ENCODE assay signal across 10 mouse cellular contexts in genomic region chr11:102294416-102294815, GRCm38 (mm10). TPM values are rescaled to one million over a fixed set of nuclear protein-coding genes. Genes with fewer than 3 reads are reported as not detected.
DNase-seq lines count a peak whose midpoint lies in the region; ATAC-seq and TF ChIP-seq lines count a peak whose summit lies in the region.
"Had no signal": no experiment of that assay in that cellular context is flagged by ENCODE, and none has a peak within 500 bp of the region (broad histone marks: within the 10 kb centered on the region; RNA-seq: fewer than 3 reads in every experiment).

No protein-coding gene starts in this region.

- no peak for TF ChIP-seq CTCF in gastrocnemius, adult 2 months (IDR thresholded peaks at IDR 0.05)
- TF ChIP-seq CTCF in C2C12 (IDR thresholded peaks at IDR 0.05; ENCODE audit: control insufficient read depth, insufficient read depth, insufficient read length): no peak
- TF ChIP-seq CTCF in forebrain, postnatal 0 days (IDR thresholded peaks at IDR 0.05; ENCODE audit: low read depth): no peak

- DNase-seq in gastrocnemius, adult 2 months: no peak
- DNase-seq in gastrocnemius, postnatal 14 days: no peak
- DNase-seq in forebrain, postnatal 0 days: no peak
- DNase-seq in embryo, embryonic 11 days: no peak
- DNase-seq in T-cell, adult 2 months (ENCODE audit: low spot score): no peak
- DNase-seq: lung, adult 18-20 months had no signal

- no peaks in the 10 kb centered on the region for H3K27me3 ChIP-seq in C2C12 (ENCODE audit: control insufficient read depth, insufficient read depth, insufficient read length)
- H3K27me3 ChIP-seq in forebrain, postnatal 0 days (ENCODE audit: insufficient read depth, low read length): no peaks in the 10 kb centered on the region
- H3K27me3 ChIP-seq in limb, embryonic 15.5 days: no peaks in the 10 kb centered on the region

- no peak overlapping the region for H3K4me3 ChIP-seq in gastrocnemius, adult 2 months
- no peak overlapping the region for H3K4me3 ChIP-seq in C2C12 (ENCODE audit: insufficient read depth, poor library complexity, severe bottlenecking)
- peak overlapping the region; percentile 90 for H3K4me3 ChIP-seq in forebrain, postnatal 0 days (ENCODE audit: low read depth, low read length)
- H3K4me3 ChIP-seq in limb, embryonic 15.5 days: peak overlapping the region; percentile 83

- H3K27ac ChIP-seq in gastrocnemius, adult 2 months: peak overlapping the region; percentile 98; the same call in 1 of the 2 replicates
- peak overlapping the region; percentile 97; the same call in 1 of the 2 replicates for H3K27ac ChIP-seq in forebrain, postnatal 0 days (ENCODE audit: low read depth, low read length)
- H3K27ac ChIP-seq in limb, embryonic 15.5 days: peak overlapping the region; percentile 99

- peak overlapping the region; percentile 86 for H3K4me2 ChIP-seq in forebrain, postnatal 0 days (ENCODE audit: low read depth)
- peak overlapping the region; percentile 87 for H3K4me2 ChIP-seq in limb, embryonic 15.5 days

- intact Hi-C loops in gastrocnemius, adult 2 months (cut with DNase I): loop anchor here (10.0 kb wide), 1 partner anchor 260 kb away; the partner anchor contains the start of gene Gpatch8
- intact Hi-C loops in gastrocnemius, postnatal 14 days (cut with DNase I; ENCODE audit: low total_unique reads): no loop called here

- 82% methylated on average over 5 of the region's 5 CpGs for WGBS in forebrain, postnatal 0 days
- WGBS in limb, embryonic 15.5 days: 75% methylated on average over 5 of the region's 5 CpGs

- ATAC-seq in forebrain, postnatal 0 days: no peak
- ATAC-seq in limb, embryonic 15.5 days (ENCODE audit: insufficient number of reproducible peaks, low FRiP score, low TSS enrichment, low read depth): no peak
- ATAC-seq in frontal cortex, adult (ENCODE audit: low TSS enrichment): no peak

- H3K79me3 ChIP-seq in C2C12 (ENCODE audit: low read depth): peaks cover 24% of the 10 kb centered on the region

- peak overlapping the region; percentile 26 for H3ac ChIP-seq in C2C12 (ENCODE audit: control insufficient read depth, insufficient read length, low read depth)

- peaks cover 8% of the 10 kb centered on the region for H3K4me1 ChIP-seq in forebrain, postnatal 0 days (ENCODE audit: insufficient read depth)
- peaks cover 30% of the 10 kb centered on the region for H3K4me1 ChIP-seq in limb, embryonic 15.5 days

- peaks cover 27% of the 10 kb centered on the region for H3K79me2 ChIP-seq in C2C12 (ENCODE audit: control insufficient read depth, insufficient read depth)

- H3K9me3 ChIP-seq in forebrain, postnatal 0 days (ENCODE audit: low read length): no peaks in the 10 kb centered on the region
- H3K9me3 ChIP-seq in limb, embryonic 15.5 days: no peaks in the 10 kb centered on the region

- H3K36me3 ChIP-seq in C2C12 (ENCODE audit: control insufficient read depth, insufficient read depth): peaks cover 43% of the 10 kb centered on the region
- peaks cover 44% of the 10 kb centered on the region for H3K36me3 ChIP-seq in forebrain, postnatal 0 days (ENCODE audit: insufficient read depth)
- H3K36me3 ChIP-seq in limb, embryonic 15.5 days: peaks cover 53% of the 10 kb centered on the region

- peak overlapping the region; percentile 84; the same call in 1 of the 2 replicates for H3K9ac ChIP-seq in forebrain, postnatal 0 days
- peak overlapping the region; percentile 87; the same call in 1 of the 2 replicates for H3K9ac ChIP-seq in limb, embryonic 15.5 days

TF ChIP-seq in C2C12, 6 proteins besides CTCF, POLR2A, EP300 and RAD21:
- TF ChIP-seq CEBPB (IDR thresholded peaks at IDR 0.05; ENCODE audit: low read depth) (no peak), MAX (IDR thresholded peaks at IDR 0.05) (no peak), USF1 (IDR thresholded peaks at IDR 0.05; ENCODE audit: low read depth) (no peak), MYOG (IDR thresholded peaks at IDR 0.05; ENCODE audit: control insufficient read depth, extremely low read depth, insufficient read length) (no peak), FOSL1 (IDR thresholded peaks at IDR 0.05; ENCODE audit: insufficient read depth, low read length, poor library complexity, severe bottlenecking) (no peak), MYOD1 (IDR thresholded peaks at IDR 0.05; ENCODE audit: control insufficient read depth, insufficient read length, low read depth) (no peak)

RNA-seq across cellular contexts. Expression of gene Atxn7l3, which starts 2.0 kb away (rescaled TPM):
- 10 to 100 TPM; 12.0 to 12.6 TPM for total RNA-seq in gastrocnemius, adult 2 months (2021)
- total RNA-seq in gastrocnemius, postnatal 14 days (2021): 10 to 100 TPM; 15.9 to 17.5 TPM
- polyA plus RNA-seq in C2C12 (2012; fragmentation: generic; extraction: Trizol): 33.9 TPM
- total RNA-seq in forebrain, postnatal 0 days (2014; rRNA removed): 162 and 167 TPM in 2 replicates
- polyA plus RNA-seq in forebrain, postnatal 0 days (2015; fragmentation: Nextera tagmentation; extraction: Ambion mirVana): 24.3 and 26.2 TPM in 2 replicates
- 15.0 and 18.0 TPM in 2 replicates for polyA plus RNA-seq in limb, embryonic 15.5 days (2015; fragmentation: Nextera tagmentation; extraction: Ambion mirVana)

RNA-seq across cellular contexts. Expression of gene Tmub2, which starts 9.7 kb away (rescaled TPM):
- total RNA-seq in gastrocnemius, adult 2 months (2021): 10 to 100 TPM; 13.9 to 15.7 TPM
- 10 to 100 TPM; 14.8 to 14.9 TPM for total RNA-seq in gastrocnemius, postnatal 14 days (2021)
- 25.2 TPM for polyA plus RNA-seq in C2C12 (2012; fragmentation: generic; extraction: Trizol)
- total RNA-seq in forebrain, postnatal 0 days (2014; rRNA removed): 72.5 and 77.4 TPM in 2 replicates
- 63.0 and 67.0 TPM in 2 replicates for polyA plus RNA-seq in forebrain, postnatal 0 days (2015; fragmentation: Nextera tagmentation; extraction: Ambion mirVana)
- 53.4 and 53.9 TPM in 2 replicates for polyA plus RNA-seq in limb, embryonic 15.5 days (2015; fragmentation: Nextera tagmentation; extraction: Ambion mirVana)

RNA-seq across cellular contexts. Expression of gene Ubtf, which starts 25.1 kb away (rescaled TPM):
- total RNA-seq in gastrocnemius, adult 2 months (2021): 10 to 100 TPM; 37.8 to 40.4 TPM
- 10 to 100 TPM; 38.2 to 45.5 TPM for total RNA-seq in gastrocnemius, postnatal 14 days (2021)
- polyA plus RNA-seq in C2C12 (2012; fragmentation: generic; extraction: Trizol): 70.2 TPM
- 94.3 and 109 TPM in 2 replicates for total RNA-seq in forebrain, postnatal 0 days (2014; rRNA removed)
- 73.2 and 78.7 TPM in 2 replicates for polyA plus RNA-seq in forebrain, postnatal 0 days (2015; fragmentation: Nextera tagmentation; extraction: Ambion mirVana)
- polyA plus RNA-seq in limb, embryonic 15.5 days (2015; fragmentation: Nextera tagmentation; extraction: Ambion mirVana): 76.0 and 85.7 TPM in 2 replicates

RNA-seq across cellular contexts. Expression of gene Asb16, which starts 25.9 kb away (rescaled TPM):
- 10 to 100 TPM; 78.2 to 80.4 TPM for total RNA-seq in gastrocnemius, adult 2 months (2021)
- total RNA-seq in gastrocnemius, postnatal 14 days (2021): 10 to 100 TPM; 58.9 to 61.2 TPM
- not detected for polyA plus RNA-seq in C2C12 (2012; fragmentation: generic; extraction: Trizol)
- 0.54 and 1.4 TPM in 2 replicates for total RNA-seq in forebrain, postnatal 0 days (2014; rRNA removed)
- 0.11 TPM in 1 of 2 replicates, not detected in the other for polyA plus RNA-seq in forebrain, postnatal 0 days (2015; fragmentation: Nextera tagmentation; extraction: Ambion mirVana)
- polyA plus RNA-seq in limb, embryonic 15.5 days (2015; fragmentation: Nextera tagmentation; extraction: Ambion mirVana): 0.20 and 0.24 TPM in 2 replicates
- polyA plus RNA-seq: activated CD4-positive, CD25-positive, alpha-beta regulatory T cell, adult 4 months had no signal

RNA-seq across cellular contexts. Expression of gene BC030867, which starts 45.7 kb away (rescaled TPM):
- total RNA-seq in gastrocnemius, adult 2 months (2021): not detected
- under 1 TPM; 0.11 to 0.47 TPM for total RNA-seq in gastrocnemius, postnatal 14 days (2021)
- polyA plus RNA-seq in C2C12 (2012; fragmentation: generic; extraction: Trizol): 12.0 TPM
- 0.62 and 1.0 TPM in 2 replicates for total RNA-seq in forebrain, postnatal 0 days (2014; rRNA removed)
- polyA plus RNA-seq in forebrain, postnatal 0 days (2015; fragmentation: Nextera tagmentation; extraction: Ambion mirVana): 1.5 and 1.6 TPM in 2 replicates
- 13.0 and 13.8 TPM in 2 replicates for polyA plus RNA-seq in limb, embryonic 15.5 days (2015; fragmentation: Nextera tagmentation; extraction: Ambion mirVana)

Comparison
In these comparisons a context has a peak if more than half of its experiments do, and no peak if none do; other contexts are left out.
1. H3K4me3 ChIP-seq: peak in forebrain, postnatal 0 days (single experiment) and limb, embryonic 15.5 days (single experiment); none in gastrocnemius, adult 2 months (single experiment) and C2C12 (single experiment).
2. Peak in every context shown above with its lines, with median percentiles within 50 percentile points of each other: H3K27ac ChIP-seq.